Mouse (Mus musculus): ENCODE data around the gene Ndufaf2. TPM values are rescaled to one million over a fixed set of nuclear protein-coding genes. Genes with fewer than 3 reads are reported as not detected.

Ndufaf2 gene
- polyA plus RNA-seq, 1 experiment from 2014 or later = 57.1 TPM

DNA sequence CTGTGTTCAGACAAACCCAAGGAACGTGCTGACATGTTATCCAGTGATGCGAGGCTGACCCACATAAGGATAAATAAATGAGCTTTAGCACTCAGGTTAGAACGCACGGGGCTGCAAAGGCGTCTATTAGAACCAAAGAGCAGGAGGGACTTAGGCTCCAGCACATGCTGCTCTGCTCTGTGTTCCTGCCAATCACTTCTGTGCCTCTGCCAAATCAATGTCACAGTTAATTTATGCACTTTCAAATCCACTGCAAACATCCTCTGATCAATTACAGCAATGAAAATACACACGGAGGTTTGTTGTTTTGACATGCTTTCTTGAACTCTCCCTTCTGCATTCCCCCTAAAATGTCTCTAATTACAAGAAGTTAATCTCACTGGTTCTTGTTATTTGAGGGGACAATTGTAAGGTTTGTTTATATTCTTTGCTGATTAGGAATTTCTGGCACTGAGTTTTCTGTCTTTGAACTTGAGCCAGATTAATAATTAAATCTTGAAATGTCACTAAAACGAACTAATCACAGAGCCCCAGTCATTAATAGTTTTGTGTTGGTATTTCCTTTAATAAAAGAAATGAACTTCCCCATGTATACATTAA, 98.0 kb downstream of the Ndufaf2 start:
- Histone ChIP-seq H3K9me3 (replicated peaks; ENCODE audit: control insufficient read depth, low read length) (no peaks in the 10 kb centered on the region), H3K27me3 (ENCODE audit: control insufficient read depth, insufficient read depth, low read length) (no peaks in the 10 kb centered on the region), H3K27ac (ENCODE audit: low read length) (no peak overlapping the region), H3K4me2 (ENCODE audit: low read depth, low read length) (no peak overlapping the region), H3K36me3 (ENCODE audit: control insufficient read depth, insufficient read depth, low read length) (no peaks in the 10 kb centered on the region), H3K9ac (ENCODE audit: low read length) (no peak overlapping the region), H3K4me1 (ENCODE audit: control insufficient read depth, insufficient read depth, low read length) (no peaks in the 10 kb centered on the region), H3K4me3 (replicated peaks; ENCODE audit: low read length) (no peak overlapping the region)
- ATAC-seq (ENCODE audit: insufficient read depth, low FRiP score) = no peak
- 45% methylated on average over 7 of the region's 7 CpGs for WGBS

DNA sequence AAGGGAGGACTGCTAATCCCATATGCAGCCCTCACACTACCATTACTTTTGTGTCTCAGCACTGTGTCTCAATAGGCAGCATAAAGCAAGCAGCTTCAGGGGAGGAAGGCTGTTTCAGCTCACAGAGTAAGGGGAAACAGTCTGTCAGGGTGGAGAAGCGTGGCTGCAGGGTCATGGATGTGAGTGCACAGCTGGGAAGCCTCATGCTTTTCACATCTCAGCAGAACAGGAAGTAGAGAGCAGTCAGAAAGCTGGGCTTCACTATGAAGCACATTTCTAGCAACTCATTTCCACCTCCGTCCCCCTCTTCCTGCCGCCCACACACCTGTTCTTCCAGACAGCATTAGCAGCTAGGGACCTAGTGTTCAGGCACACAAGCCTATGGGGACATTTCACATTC, 101.5 kb downstream of the Ndufaf2 start:
- no peak overlapping the region for H3K4me3 ChIP-seq (replicated peaks; ENCODE audit: low read length)
- no peak overlapping the region for H3K4me2 ChIP-seq (ENCODE audit: low read depth, low read length)
- peak overlapping the region; percentile 45; the same call in 1 of the 2 replicates for H3K27ac ChIP-seq (ENCODE audit: low read length)
- 36% methylated on average over 3 of the region's 3 CpGs for WGBS
- H3K4me1 ChIP-seq (ENCODE audit: control insufficient read depth, insufficient read depth, low read length) = no peaks in the 10 kb centered on the region
- no peak overlapping the region for H3K9ac ChIP-seq (ENCODE audit: low read length)
- H3K27me3 ChIP-seq (ENCODE audit: control insufficient read depth, insufficient read depth, low read length) = no peaks in the 10 kb centered on the region
- H3K9me3 ChIP-seq (replicated peaks; ENCODE audit: control insufficient read depth, low read length) = no peaks in the 10 kb centered on the region
- H3K36me3 ChIP-seq (ENCODE audit: control insufficient read depth, insufficient read depth, low read length) = no peaks in the 10 kb centered on the region
- ATAC-seq (ENCODE audit: insufficient read depth, low FRiP score) = peak; percentile 74; the same call in 1 of the 2 replicates

DNA sequence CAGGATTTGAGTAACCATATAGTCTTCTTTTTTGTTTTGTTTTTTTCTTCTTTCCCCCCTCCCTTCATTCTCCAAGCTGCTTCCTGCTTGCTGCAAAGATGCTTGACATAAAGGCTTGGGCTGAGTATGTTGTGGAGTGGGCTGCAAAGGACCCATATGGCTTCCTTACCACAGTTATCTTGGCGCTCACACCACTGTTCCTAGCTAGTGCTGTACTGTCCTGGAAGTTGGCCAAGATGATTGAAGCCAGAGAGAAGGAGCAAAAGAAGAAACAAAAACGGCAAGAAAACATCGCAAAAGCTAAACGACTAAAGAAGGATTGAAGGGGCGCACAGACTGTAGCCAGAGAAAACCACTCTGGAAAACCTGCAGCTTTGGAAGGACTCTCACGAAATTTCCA, 111.1 kb downstream of the Ndufaf2 start:
- Histone ChIP-seq H3K36me3 (ENCODE audit: control insufficient read depth, insufficient read depth, low read length) (peaks cover 3% of the 10 kb centered on the region; the same call in 1 of the 2 replicates), H3K9ac (ENCODE audit: low read length) (no peak overlapping the region), H3K4me2 (ENCODE audit: low read depth, low read length) (no peak overlapping the region), H3K9me3 (replicated peaks; ENCODE audit: control insufficient read depth, low read length) (no peaks in the 10 kb centered on the region), H3K27me3 (ENCODE audit: control insufficient read depth, insufficient read depth, low read length) (no peaks in the 10 kb centered on the region), H3K27ac (ENCODE audit: low read length) (no peak overlapping the region), H3K4me1 (ENCODE audit: control insufficient read depth, insufficient read depth, low read length) (peaks cover 18% of the 10 kb centered on the region), H3K4me3 (replicated peaks; ENCODE audit: low read length) (no peak overlapping the region)
- ATAC-seq (ENCODE audit: insufficient read depth, low FRiP score) = no peak
- WGBS = 81% methylated on average over 6 of the region's 6 CpGs

DNA sequence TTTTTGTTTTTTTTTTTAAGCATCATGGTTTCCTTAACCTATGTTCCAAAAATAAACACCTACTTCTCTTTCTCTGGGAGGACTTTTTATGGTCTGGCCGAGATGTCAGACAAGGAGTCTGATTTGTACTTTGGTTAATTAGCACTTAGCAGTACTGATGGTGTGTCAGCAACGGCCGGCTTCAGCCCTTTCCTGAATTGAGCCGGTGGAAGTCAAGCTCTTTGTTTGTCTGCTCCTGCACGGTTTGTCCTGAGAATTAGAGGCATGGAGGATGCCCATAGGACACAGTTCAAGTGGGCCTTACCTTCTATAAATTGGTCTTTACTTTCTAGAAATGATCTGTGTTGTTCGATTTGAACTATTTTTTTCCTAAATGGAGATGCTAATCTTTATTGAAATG, 111.5 kb downstream of the Ndufaf2 start:
- H3K27me3 ChIP-seq (ENCODE audit: control insufficient read depth, insufficient read depth, low read length) = no peaks in the 10 kb centered on the region

DNA sequence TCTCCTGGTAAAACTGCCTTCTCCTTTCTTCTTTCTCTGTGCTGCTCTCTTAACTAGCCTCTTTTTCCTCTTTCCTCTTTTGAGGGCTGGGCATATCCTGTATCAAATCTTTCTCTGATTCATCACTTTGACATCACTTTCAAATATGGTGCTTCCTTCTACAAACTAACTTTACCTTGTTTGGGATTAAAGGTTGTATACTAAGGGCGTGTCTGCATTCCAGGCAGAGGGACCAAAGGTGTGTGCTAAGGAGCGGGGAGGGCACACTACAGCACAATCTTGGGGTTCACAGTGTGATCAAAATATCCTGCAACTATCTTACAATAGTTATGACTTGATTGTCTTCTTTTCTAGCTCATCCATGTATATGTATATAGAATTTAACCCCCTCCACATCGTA, 112.4 kb downstream of the Ndufaf2 start:
- Histone ChIP-seq H3K36me3 (ENCODE audit: control insufficient read depth, insufficient read depth, low read length) (peaks cover 3% of the 10 kb centered on the region; the same call in 1 of the 2 replicates), H3K4me1 (ENCODE audit: control insufficient read depth, insufficient read depth, low read length) (peaks cover 23% of the 10 kb centered on the region), H3K9me3 (replicated peaks; ENCODE audit: control insufficient read depth, low read length) (no peaks in the 10 kb centered on the region), H3K27ac (ENCODE audit: low read length) (peak overlapping the region; percentile 69), H3K4me3 (replicated peaks; ENCODE audit: low read length) (peak overlapping the region; percentile 21), H3K27me3 (ENCODE audit: control insufficient read depth, insufficient read depth, low read length) (no peaks in the 10 kb centered on the region), H3K9ac (ENCODE audit: low read length) (no peak overlapping the region), H3K4me2 (ENCODE audit: low read depth, low read length) (peak overlapping the region; percentile 43)
- no peak for ATAC-seq (ENCODE audit: insufficient read depth, low FRiP score)
- WGBS = 71% methylated on average over 3 of the region's 3 CpGs

More for the DNA sequence above, 111.5 kb downstream of the Ndufaf2 start:
- no peaks in the 10 kb centered on the region for H3K9me3 ChIP-seq (replicated peaks; ENCODE audit: control insufficient read depth, low read length)
- H3K27ac ChIP-seq (ENCODE audit: low read length) = no peak overlapping the region
- no peak for ATAC-seq (ENCODE audit: insufficient read depth, low FRiP score)
- H3K4me2 ChIP-seq (ENCODE audit: low read depth, low read length) = no peak overlapping the region
- H3K4me1 ChIP-seq (ENCODE audit: control insufficient read depth, insufficient read depth, low read length) = peaks cover 20% of the 10 kb centered on the region
- 67% methylated on average over 6 of the region's 6 CpGs for WGBS
- H3K4me3 ChIP-seq (replicated peaks; ENCODE audit: low read length) = no peak overlapping the region
- H3K9ac ChIP-seq (ENCODE audit: low read length) = no peak overlapping the region
- peaks cover 3% of the 10 kb centered on the region; the same call in 1 of the 2 replicates for H3K36me3 ChIP-seq (ENCODE audit: control insufficient read depth, insufficient read depth, low read length)

DNA sequence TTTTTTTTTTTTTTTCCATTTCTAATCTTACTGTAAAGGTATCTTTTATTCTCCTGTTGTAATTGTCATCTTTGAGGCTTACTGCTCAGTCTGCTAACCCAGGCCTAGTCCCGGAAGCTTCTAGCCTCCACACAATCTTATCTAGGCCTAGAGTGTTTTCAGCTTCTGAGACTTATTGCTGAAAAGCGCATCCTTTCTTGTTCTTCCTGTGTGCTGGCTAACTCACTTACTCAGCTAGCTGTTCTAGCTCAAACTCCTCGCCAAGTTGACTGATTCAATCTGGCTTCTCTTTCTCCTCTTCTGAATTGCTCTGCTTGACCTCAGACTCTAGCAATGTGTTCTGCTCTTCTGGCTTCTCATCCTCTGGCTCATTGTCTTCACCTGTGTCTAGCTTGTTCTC, 112.8 kb downstream of the Ndufaf2 start:
- H3K4me3 ChIP-seq (replicated peaks; ENCODE audit: low read length) = peak overlapping the region; percentile 21
- WGBS = 58% methylated on average over 3 of the region's 3 CpGs

DNA sequence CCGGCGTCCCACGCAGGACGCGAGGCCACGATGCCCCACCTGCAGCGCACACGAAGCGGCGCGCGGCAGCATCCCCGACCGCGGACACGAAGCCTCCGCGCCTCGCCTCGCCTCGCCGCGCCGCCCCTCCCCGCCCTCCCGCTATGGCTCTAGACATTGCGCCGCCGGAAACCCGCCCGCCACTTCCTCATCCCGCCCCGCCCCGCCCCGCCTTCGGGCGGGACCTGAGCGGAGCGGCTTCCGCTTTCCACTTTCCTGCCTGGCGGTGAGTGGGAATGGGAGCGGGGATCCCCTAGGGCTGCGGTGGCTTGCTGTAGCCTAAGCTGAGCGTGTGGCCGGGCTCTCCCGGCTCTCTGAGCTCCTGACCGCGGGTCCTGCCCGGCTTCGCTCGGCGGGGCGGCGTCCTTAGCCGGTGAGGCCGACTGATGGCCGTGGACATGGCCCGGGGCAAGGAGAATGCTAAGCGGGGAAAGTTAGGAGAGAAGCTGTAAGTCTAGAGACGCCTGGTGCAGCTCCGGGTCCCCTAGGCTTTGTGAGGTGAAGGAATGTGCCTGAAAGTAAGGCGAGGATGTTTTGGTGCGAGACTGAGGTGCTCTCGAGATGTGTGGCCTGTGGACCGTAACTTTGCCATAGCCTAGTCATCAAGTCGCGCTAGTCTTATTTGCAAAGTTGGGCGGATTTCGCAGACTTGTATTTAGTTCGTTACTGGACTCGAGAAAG, 114.0 kb downstream of the Ndufaf2 start, which contains the start of gene Smim15:
Smim15 (plus strand) TSS at position 225 of the 720 bp plus-strand sequence.
- Histone ChIP-seq H3K9ac (ENCODE audit: low read length) (peak within 1 kb of the TSS; percentile 98), H3K4me1 (ENCODE audit: control insufficient read depth, insufficient read depth, low read length) (peaks cover 23% of the 10 kb centered on the region), H3K27ac (ENCODE audit: low read length) (peak within 1 kb of the TSS; percentile 99), H3K4me2 (ENCODE audit: low read depth, low read length) (peak within 1 kb of the TSS; percentile 61), H3K36me3 (ENCODE audit: control insufficient read depth, insufficient read depth, low read length) (peaks cover 3% of the 10 kb centered on the region; the same call in 1 of the 2 replicates), H3K4me3 (replicated peaks; ENCODE audit: low read length) (peak within 1 kb of the TSS; percentile 95), H3K9me3 (replicated peaks; ENCODE audit: control insufficient read depth, low read length) (no peaks in the 10 kb centered on the region), H3K27me3 (ENCODE audit: control insufficient read depth, insufficient read depth, low read length) (no peaks in the 10 kb centered on the region)
- WGBS = under 1% methylated on average over 70 of the region's 71 CpGs
- peak; percentile 96 for ATAC-seq (ENCODE audit: insufficient read depth, low FRiP score)

More for the DNA sequence above, 112.8 kb downstream of the Ndufaf2 start:
- Histone ChIP-seq H3K4me2 (ENCODE audit: low read depth, low read length) (peak overlapping the region; percentile 43), H3K27me3 (ENCODE audit: control insufficient read depth, insufficient read depth, low read length) (no peaks in the 10 kb centered on the region), H3K36me3 (ENCODE audit: control insufficient read depth, insufficient read depth, low read length) (peaks cover 3% of the 10 kb centered on the region; the same call in 1 of the 2 replicates), H3K4me1 (ENCODE audit: control insufficient read depth, insufficient read depth, low read length) (peaks cover 23% of the 10 kb centered on the region), H3K9me3 (replicated peaks; ENCODE audit: control insufficient read depth, low read length) (no peaks in the 10 kb centered on the region), H3K27ac (ENCODE audit: low read length) (peak overlapping the region; percentile 69), H3K9ac (ENCODE audit: low read length) (0 out of 2 replicates have a peak overlapping the region, but pooled peaks have one; percentile 54)
- ATAC-seq (ENCODE audit: insufficient read depth, low FRiP score) = no peak

DNA sequence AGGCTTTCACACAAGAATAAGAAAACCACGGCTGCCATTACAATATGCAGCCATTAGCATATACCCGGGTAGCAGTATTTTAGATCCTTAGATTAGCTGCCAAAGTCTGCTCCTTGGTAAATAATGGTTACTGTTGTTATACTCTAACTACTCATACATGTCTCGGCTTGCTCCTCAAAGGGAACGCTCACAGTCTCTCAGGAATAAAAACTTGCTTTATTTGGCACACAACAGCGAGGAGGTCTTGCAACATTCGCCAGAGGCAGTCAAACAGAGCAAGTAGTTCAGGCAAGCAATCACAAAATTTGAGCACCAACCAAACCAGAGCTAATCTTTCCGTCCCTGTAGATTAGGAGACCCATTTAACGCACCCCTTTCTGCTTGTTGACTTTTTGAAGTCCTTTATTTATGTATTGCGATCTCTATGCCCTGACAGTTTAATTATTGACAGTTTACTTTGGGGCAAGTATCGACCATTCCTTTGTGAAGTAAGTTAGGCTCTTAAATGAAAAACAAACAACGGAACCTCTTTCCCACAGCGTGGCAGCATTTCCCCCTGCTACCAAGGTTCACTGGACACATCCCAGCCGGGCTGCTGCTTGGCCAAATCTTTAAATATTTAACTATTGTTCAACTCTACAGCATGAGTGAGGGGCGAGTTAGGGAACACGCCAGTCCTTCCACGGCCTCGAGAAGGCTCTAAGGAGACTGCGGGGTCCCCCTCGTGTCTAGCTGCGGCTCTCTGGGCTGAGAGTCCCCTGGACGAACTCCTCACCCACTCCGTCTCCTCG, 114.8 kb downstream of the Ndufaf2 start:
- WGBS = 1% methylated on average over 23 of the region's 23 CpGs
- H3K4me2 ChIP-seq (ENCODE audit: low read depth, low read length) = peak overlapping the region; percentile 61
- peak overlapping the region; percentile 98 for H3K9ac ChIP-seq (ENCODE audit: low read length)
- H3K4me3 ChIP-seq (replicated peaks; ENCODE audit: low read length) = peak overlapping the region; percentile 95
- no peaks in the 10 kb centered on the region for H3K27me3 ChIP-seq (ENCODE audit: control insufficient read depth, insufficient read depth, low read length)
- ATAC-seq (ENCODE audit: insufficient read depth, low FRiP score) = peak; percentile 57
- peaks cover 3% of the 10 kb centered on the region; the same call in 1 of the 2 replicates for H3K36me3 ChIP-seq (ENCODE audit: control insufficient read depth, insufficient read depth, low read length)
- no peaks in the 10 kb centered on the region for H3K9me3 ChIP-seq (replicated peaks; ENCODE audit: control insufficient read depth, low read length)
- H3K4me1 ChIP-seq (ENCODE audit: control insufficient read depth, insufficient read depth, low read length) = peaks cover 23% of the 10 kb centered on the region
- H3K27ac ChIP-seq (ENCODE audit: low read length) = peak overlapping the region; percentile 99
